Mouse (Mus musculus): ENCODE results near the gene Lrrc74a.

GRCm38 (mm10) chr12:86734319-86734810, at the start of gene Lrrc74a:
- TF ChIP-seq CTCF (IDR thresholded peaks at IDR 0.05; ENCODE audit: low read depth) (no peak), EP300 (IDR thresholded peaks at IDR 0.05; ENCODE audit: low read depth) (no peak)
